Mouse (Mus musculus) lung, adult 18-20 months (tissue): ENCODE data around the gene Cox8a.

Experiments used
- DNase-seq, 2 experiments: peaks; one replicate each; pipeline ENCODE4 v3.0.0; 2022; ENCODE audit warnings: mixed read lengths in 2 of 2

The Cox8a gene

GRCm38 (mm10) chr19:7222196-7222595, 4.8 kb upstream of the Cox8a start:
- DNase-seq = no peak

DNA sequence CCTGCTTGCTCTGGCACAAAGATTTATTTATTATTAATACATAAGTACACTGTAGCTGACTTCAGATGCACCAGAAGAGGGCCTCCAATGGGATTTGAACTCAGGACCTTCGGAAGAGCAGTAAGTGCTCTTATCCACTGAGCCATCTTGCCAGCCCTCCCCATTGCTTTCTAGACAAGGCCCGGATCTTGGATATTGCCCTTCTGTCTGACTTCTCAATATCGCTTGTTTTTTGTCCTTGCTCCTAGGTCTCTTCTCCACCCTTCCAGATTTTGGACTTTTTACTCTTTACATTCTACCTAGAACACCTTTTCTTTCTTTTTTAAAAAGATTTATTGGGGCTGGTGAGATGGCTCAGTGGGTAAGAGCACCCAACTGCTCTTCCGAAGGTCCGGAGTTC, 1.3 kb upstream of the Cox8a start:
- no peak for DNase-seq

DNA sequence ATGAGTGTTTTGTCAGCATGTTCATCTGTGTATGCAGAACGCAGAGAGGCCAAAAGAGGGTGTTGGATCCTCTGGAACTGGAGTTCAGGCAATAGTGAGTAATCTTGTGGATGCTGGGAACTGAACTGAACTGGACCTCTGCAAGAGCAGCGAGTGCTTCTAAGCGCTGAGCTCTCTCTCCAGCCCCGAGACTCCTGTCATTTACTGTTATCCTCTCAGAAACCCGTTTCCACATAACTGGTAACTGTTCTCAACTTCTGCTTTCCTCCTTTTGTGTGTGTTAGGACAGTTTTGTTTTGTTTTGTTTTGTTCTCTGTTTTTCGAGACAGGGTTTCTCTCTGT, 481 bp upstream of the Cox8a start:
- no peak for DNase-seq

GRCm38 (mm10) chr19:7214484-7214883, 2.9 kb downstream of the Cox8a start:
- DNase-seq = peak; percentile 44 to 60

GRCm38 (mm10) chr19:7213010-7213409, 4.4 kb downstream of the Cox8a start:
- no peak for DNase-seq

DNA sequence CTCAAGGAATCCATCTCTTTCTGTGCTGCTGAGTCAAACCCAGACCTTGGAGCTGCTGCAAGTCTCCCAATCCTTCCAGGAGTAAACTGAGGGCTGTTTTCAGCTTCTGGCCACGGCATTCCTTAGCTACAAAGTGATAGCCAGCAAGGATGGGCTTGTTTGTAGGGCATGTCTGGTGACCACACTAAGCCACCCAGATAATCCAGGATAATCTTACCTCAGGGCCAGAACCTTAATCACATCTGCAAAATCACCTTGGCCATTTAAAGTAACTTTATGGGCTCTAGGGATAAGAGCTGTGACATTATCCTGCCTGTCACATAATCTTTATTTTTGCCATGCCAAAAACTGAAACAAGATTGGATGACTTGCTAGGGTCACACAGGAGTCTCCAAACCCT, 5.2 kb downstream of the Cox8a start:
- no peak for DNase-seq

- no peak for DNase-seq
Measured at GRCm38 (mm10) chr19:7209907-7210646, 7.3 kb downstream of the Cox8a start.

DNA sequence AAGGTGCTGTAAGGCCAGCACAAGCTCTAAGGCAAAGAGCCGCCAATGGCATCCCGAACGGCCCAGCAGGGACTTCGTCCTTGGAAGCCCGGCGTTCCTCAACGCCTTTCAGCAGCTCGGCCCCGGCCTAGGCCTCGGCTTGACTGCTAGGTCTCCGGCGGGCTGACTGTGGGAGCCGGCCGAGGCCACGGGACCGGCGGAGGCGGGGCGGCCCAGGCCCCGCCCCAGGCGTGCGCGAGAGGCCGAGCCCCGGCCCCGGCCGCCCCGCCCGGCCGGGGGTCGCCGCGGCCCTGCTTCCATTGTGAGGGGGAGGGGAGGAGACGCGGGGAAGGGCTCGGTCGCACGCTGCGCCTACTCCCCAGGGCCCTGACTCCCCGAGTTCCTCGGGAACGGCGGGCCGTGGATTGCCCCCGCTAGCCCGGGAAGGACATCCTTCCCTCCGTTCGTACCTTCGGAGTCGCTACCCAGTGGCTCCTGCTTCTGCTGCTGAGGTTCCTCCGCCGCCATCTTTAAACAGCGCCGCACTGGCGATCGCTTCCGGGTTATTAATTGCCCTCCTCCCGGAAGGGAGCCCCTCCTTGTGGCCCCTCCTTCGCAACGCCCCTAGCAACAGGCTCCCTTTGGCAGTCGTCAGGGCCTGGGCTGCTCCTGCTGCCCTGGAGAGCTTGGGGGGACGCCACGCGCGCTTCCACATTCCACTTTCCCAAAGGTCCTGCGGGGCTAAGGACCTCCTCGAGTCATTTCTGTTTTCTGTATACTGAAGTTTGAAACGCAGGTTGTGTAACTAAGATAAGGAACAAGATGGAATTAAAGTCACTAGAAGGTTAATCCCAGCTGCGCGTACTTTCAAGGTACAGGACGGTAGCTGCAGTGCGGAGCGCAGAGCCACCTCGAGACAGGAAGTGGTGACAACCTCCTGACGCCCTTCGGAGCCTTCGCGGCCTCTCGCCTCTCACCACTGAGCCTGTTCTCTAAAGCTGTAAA, 11.4 kb downstream of the Cox8a start, which contains the start of gene Otub1:
Gene Otub1 (minus strand): TSS at position 564 of the 984 bp plus-strand sequence.
- peak; percentile 95 to 96 for DNase-seq

- no peak for DNase-seq
Measured at GRCm38 (mm10) chr19:7205326-7205725, 12.1 kb downstream of the Cox8a start.

GRCm38 (mm10) chr19:7204898-7205297, 12.5 kb downstream of the Cox8a start:
- DNase-seq = no peak

GRCm38 (mm10) chr19:7200427-7200826, 17.0 kb downstream of the Cox8a start:
- DNase-seq = no peak

DNA sequence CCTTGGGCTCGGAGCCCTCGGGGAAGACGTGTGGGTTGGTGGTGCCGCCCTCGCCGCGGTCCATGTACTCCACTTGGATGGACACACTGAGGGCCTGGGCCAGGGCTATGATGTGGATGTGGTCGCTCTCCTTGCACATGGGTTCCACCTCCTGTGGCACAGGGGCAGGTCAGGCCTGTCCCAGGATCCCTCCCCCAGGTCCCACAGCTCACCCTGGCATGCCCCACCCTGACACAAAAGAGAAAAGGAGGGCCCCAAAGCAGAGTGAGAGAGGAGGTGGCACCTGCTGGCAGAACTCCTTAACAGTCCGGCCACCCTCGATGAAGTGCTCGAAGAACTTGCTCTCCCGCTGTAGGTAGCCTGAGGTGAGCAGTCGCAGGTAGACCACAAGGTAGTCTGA, 18.3 kb downstream of the Cox8a start:
- no peak for DNase-seq

- no peak for DNase-seq
Measured at GRCm38 (mm10) chr19:7197445-7197844, 20.0 kb downstream of the Cox8a start.

GRCm38 (mm10) chr19:7196741-7197270, 20.6 kb downstream of the Cox8a start:
- peak; percentile 23 to 31 for DNase-seq

GRCm38 (mm10) chr19:7195900-7196728, 21.3 kb downstream of the Cox8a start:
- DNase-seq = peak; percentile 43 to 47

- DNase-seq = no peak
Measured at GRCm38 (mm10) chr19:7192561-7192967, 24.9 kb downstream of the Cox8a start.

GRCm38 (mm10) chr19:7191639-7192038, 25.8 kb downstream of the Cox8a start:
- no peak for DNase-seq

- DNase-seq = no peak
Measured at GRCm38 (mm10) chr19:7190986-7191385, 26.4 kb downstream of the Cox8a start.

DNA sequence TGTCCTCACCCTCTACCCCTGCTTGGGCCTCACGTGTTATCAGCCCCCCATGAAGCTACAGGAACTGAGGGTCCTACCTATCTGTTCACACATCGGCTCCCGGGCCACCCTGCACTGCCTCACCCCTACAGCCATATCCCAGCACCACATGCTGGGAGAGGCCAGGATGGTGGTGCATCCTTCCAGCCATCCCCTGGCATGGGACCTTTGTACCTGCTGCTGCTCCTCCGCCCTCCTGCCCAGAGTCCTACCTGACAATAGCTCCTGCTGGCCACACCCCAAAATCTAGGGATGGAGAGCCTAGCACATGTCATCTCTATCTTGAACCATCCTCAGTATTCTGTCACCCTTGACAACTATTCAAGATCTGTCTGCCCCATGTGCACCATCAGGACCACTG, 28.4 kb downstream of the Cox8a start:
- no peak for DNase-seq

- no peak for DNase-seq
Measured at GRCm38 (mm10) chr19:7187157-7187556, 30.3 kb downstream of the Cox8a start.

DNA sequence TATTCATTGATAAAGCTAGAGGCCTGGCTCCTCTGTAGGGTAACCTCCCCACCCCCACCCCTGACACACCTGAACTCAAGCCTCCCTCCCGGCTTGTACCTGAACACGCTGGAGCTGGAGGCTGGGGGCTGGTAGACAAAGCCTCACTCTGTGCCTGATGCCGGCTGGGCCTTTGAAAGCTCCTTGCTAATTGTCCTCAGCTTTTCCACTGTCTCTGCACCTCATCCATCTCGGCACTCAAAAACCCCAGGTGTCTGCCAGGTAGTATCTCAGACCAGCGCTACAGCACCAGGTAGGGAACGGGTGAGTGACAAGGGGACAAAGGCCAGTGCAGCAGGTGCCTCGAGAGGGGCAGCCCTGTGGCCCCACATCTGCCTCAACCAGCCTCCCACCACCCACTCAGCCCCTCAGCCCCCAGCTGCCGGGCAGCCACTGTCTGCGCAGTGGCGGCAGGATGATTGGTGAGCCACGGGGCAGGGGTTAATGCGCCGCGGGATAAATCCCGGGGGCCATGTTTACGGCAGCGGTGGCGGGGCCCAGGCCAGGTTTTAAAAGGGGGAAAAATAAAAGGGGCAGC, 31.6 kb downstream of the Cox8a start:
- DNase-seq = no peak

GRCm38 (mm10) chr19:7185059-7185458, 32.4 kb downstream of the Cox8a start:
- DNase-seq = no peak
